Mouse (Mus musculus): Measurements from ENCODE around the gene Pof1b. TPM values are rescaled to one million over a fixed set of nuclear protein-coding genes. Genes with fewer than 3 reads are reported as not detected.

The Pof1b gene
- 0.08 TPM in 1 of 2 replicates, not detected in the other for polyA plus RNA-seq (2014; fragmentation: Nextera tagmentation; extraction: Ambion mirVana)

- 59% methylated on average over 5 of the region's 5 CpGs for WGBS
- no peak for DNase-seq (ENCODE audit: low spot score)
These were observed at the start of gene Pof1b for GRCm38 (mm10) chrX:112698508-112698907. Gene Pof1b (minus strand): TSS chrX:112698651.

GRCm38 (mm10) chrX:112716587-112716986 lies 18.1 kb upstream of the Pof1b start:
- DNase-seq (ENCODE audit: low spot score), result no peak
- H3K9me3 ChIP-seq (ENCODE audit: control insufficient read depth, low read length), result no peaks in the 10 kb centered on the region
- no peaks in the 10 kb centered on the region for H3K4me1 ChIP-seq (replicated peaks; ENCODE audit: control insufficient read depth, insufficient read depth, low read length)
- H3K27ac ChIP-seq (ENCODE audit: low read depth, low read length), result no peak overlapping the region
- no peak overlapping the region for H3K4me2 ChIP-seq
- H3K36me3 ChIP-seq (ENCODE audit: control insufficient read depth, insufficient read depth, low read length), result no peaks in the 10 kb centered on the region
- H3K27me3 ChIP-seq (replicated peaks; ENCODE audit: control insufficient read depth, insufficient read depth, low read length), result no peaks in the 10 kb centered on the region
- H3K4me3 ChIP-seq (ENCODE audit: low read depth, low read length), result no peak overlapping the region
- ATAC-seq (replicated peaks; ENCODE audit: low FRiP score), result no peak
- no peak overlapping the region for H3K9ac ChIP-seq (ENCODE audit: low read depth, low read length)

More at GRCm38 (mm10) chrX:112698508-112698907, at the start of gene Pof1b:
- Histone ChIP-seq H3K9me3 (ENCODE audit: control insufficient read depth, low read length) (no peaks in the 10 kb centered on the region), H3K4me2 (no peak within 1 kb of the TSS), H3K27ac (ENCODE audit: low read depth, low read length) (no peak within 1 kb of the TSS), H3K9ac (ENCODE audit: low read depth, low read length) (no peak within 1 kb of the TSS), H3K27me3 (replicated peaks; ENCODE audit: control insufficient read depth, insufficient read depth, low read length) (no peaks in the 10 kb centered on the region), H3K4me3 (ENCODE audit: low read depth, low read length) (no peak within 1 kb of the TSS), H3K36me3 (ENCODE audit: control insufficient read depth, insufficient read depth, low read length) (no peaks in the 10 kb centered on the region), H3K4me1 (replicated peaks; ENCODE audit: control insufficient read depth, insufficient read depth, low read length) (no peaks in the 10 kb centered on the region)
- no peak for ATAC-seq (replicated peaks; ENCODE audit: low FRiP score)

- DNase-seq (ENCODE audit: low spot score) (no peak), ATAC-seq (replicated peaks; ENCODE audit: low FRiP score) (no peak)
- no peaks in the 10 kb centered on the region for H3K9me3 ChIP-seq (ENCODE audit: control insufficient read depth, low read length)
- WGBS, result 66% methylated on average over 1 of the region's 1 CpGs
- no peak overlapping the region for H3K9ac ChIP-seq (ENCODE audit: low read depth, low read length)
- no peaks in the 10 kb centered on the region for H3K4me1 ChIP-seq (replicated peaks; ENCODE audit: control insufficient read depth, insufficient read depth, low read length)
- H3K4me3 ChIP-seq (ENCODE audit: low read depth, low read length), result no peak overlapping the region
- H3K27ac ChIP-seq (ENCODE audit: low read depth, low read length), result no peak overlapping the region
- no peaks in the 10 kb centered on the region for H3K27me3 ChIP-seq (replicated peaks; ENCODE audit: control insufficient read depth, insufficient read depth, low read length)
- H3K4me2 ChIP-seq, result no peak overlapping the region
- no peaks in the 10 kb centered on the region for H3K36me3 ChIP-seq (ENCODE audit: control insufficient read depth, insufficient read depth, low read length)
These were observed 4.1 kb downstream of the Pof1b start for GRCm38 (mm10) chrX:112694392-112694791.

GRCm38 (mm10) chrX:112680605-112681004 lies 17.8 kb downstream of the Pof1b start:
- H3K27me3 ChIP-seq (replicated peaks; ENCODE audit: control insufficient read depth, insufficient read depth, low read length), result no peaks in the 10 kb centered on the region
- no peaks in the 10 kb centered on the region for H3K36me3 ChIP-seq (ENCODE audit: control insufficient read depth, insufficient read depth, low read length)
- H3K9ac ChIP-seq (ENCODE audit: low read depth, low read length), result no peak overlapping the region
- no peaks in the 10 kb centered on the region for H3K4me1 ChIP-seq (replicated peaks; ENCODE audit: control insufficient read depth, insufficient read depth, low read length)
- 35% methylated on average over 5 of the region's 5 CpGs for WGBS
- ATAC-seq (replicated peaks; ENCODE audit: low FRiP score) (peak; percentile 78), DNase-seq (ENCODE audit: low spot score) (no peak)
- H3K4me3 ChIP-seq (ENCODE audit: low read depth, low read length), result no peak overlapping the region
- no peaks in the 10 kb centered on the region for H3K9me3 ChIP-seq (ENCODE audit: control insufficient read depth, low read length)
- H3K27ac ChIP-seq (ENCODE audit: low read depth, low read length), result no peak overlapping the region
- no peak overlapping the region for H3K4me2 ChIP-seq

- H3K4me2 ChIP-seq, result no peak overlapping the region
- H3K4me3 ChIP-seq (ENCODE audit: low read depth, low read length), result no peak overlapping the region
These were observed 22.9 kb downstream of the Pof1b start for GRCm38 (mm10) chrX:112675525-112675924.

GRCm38 (mm10) chrX:112601306-112602120 lies 96.9 kb downstream of the Pof1b start:
- no peak overlapping the region for H3K27ac ChIP-seq (ENCODE audit: low read depth, low read length)
- H3K4me3 ChIP-seq (ENCODE audit: low read depth, low read length), result peak overlapping the region; percentile 60
- peak; percentile 37 for DNase-seq (ENCODE audit: low spot score)
- peak overlapping the region; percentile 59 for H3K9ac ChIP-seq (ENCODE audit: low read depth, low read length)
- H3K9me3 ChIP-seq (ENCODE audit: control insufficient read depth, low read length), result no peaks in the 10 kb centered on the region
- peak; percentile 47 for ATAC-seq (replicated peaks; ENCODE audit: low FRiP score)
- H3K4me1 ChIP-seq (replicated peaks; ENCODE audit: control insufficient read depth, insufficient read depth, low read length), result no peaks in the 10 kb centered on the region
- H3K36me3 ChIP-seq (ENCODE audit: control insufficient read depth, insufficient read depth, low read length), result no peaks in the 10 kb centered on the region
- 22% methylated on average over 47 of the region's 81 CpGs for WGBS
- 0 out of 2 replicates have a peak, but pooled peaks cover 4% of the 10 kb centered on the region for H3K27me3 ChIP-seq (replicated peaks; ENCODE audit: control insufficient read depth, insufficient read depth, low read length)
- peak overlapping the region; percentile 64 for H3K4me2 ChIP-seq

More at GRCm38 (mm10) chrX:112675525-112675924, 22.9 kb downstream of the Pof1b start:
- ATAC-seq (replicated peaks; ENCODE audit: low FRiP score) (no peak), DNase-seq (ENCODE audit: low spot score) (no peak)
- 46% methylated on average over 1 of the region's 1 CpGs for WGBS
- no peak overlapping the region for H3K9ac ChIP-seq (ENCODE audit: low read depth, low read length)
- no peaks in the 10 kb centered on the region for H3K4me1 ChIP-seq (replicated peaks; ENCODE audit: control insufficient read depth, insufficient read depth, low read length)
- H3K9me3 ChIP-seq (ENCODE audit: control insufficient read depth, low read length), result no peaks in the 10 kb centered on the region
- H3K27me3 ChIP-seq (replicated peaks; ENCODE audit: control insufficient read depth, insufficient read depth, low read length), result no peaks in the 10 kb centered on the region
- H3K36me3 ChIP-seq (ENCODE audit: control insufficient read depth, insufficient read depth, low read length), result no peaks in the 10 kb centered on the region
- H3K27ac ChIP-seq (ENCODE audit: low read depth, low read length), result no peak overlapping the region

GRCm38 (mm10) chrX:112600511-112601305 lies 97.7 kb downstream of the Pof1b start, which contains the start of gene Zfp711:
Gene Zfp711 (plus strand): TSS chrX:112600526.
- no peaks in the 10 kb centered on the region for H3K9me3 ChIP-seq (ENCODE audit: control insufficient read depth, low read length)
- H3K9ac ChIP-seq (ENCODE audit: low read depth, low read length), result peak within 1 kb of the TSS; percentile 59
- no peak within 1 kb of the TSS for H3K27ac ChIP-seq (ENCODE audit: low read depth, low read length)
- peak within 1 kb of the TSS; percentile 60 for H3K4me3 ChIP-seq (ENCODE audit: low read depth, low read length)
- WGBS, result 13% methylated on average over 62 of the region's 79 CpGs
- peak within 1 kb of the TSS; percentile 64 for H3K4me2 ChIP-seq
- DNase-seq (ENCODE audit: low spot score) (peak; percentile 67), ATAC-seq (replicated peaks; ENCODE audit: low FRiP score) (peak; percentile 90)
- H3K27me3 ChIP-seq (replicated peaks; ENCODE audit: control insufficient read depth, insufficient read depth, low read length), result 0 out of 2 replicates have a peak, but pooled peaks cover 4% of the 10 kb centered on the region
- no peaks in the 10 kb centered on the region for H3K4me1 ChIP-seq (replicated peaks; ENCODE audit: control insufficient read depth, insufficient read depth, low read length)
- H3K36me3 ChIP-seq (ENCODE audit: control insufficient read depth, insufficient read depth, low read length), result no peaks in the 10 kb centered on the region
